Mouse (Mus musculus) kidney, postnatal 0 days (tissue): ENCODE results near the gene Dop1b. TPM values are rescaled to one million over a fixed set of nuclear protein-coding genes. Genes with fewer than 3 reads are reported as not detected.
"Not testable (repeated sequence)": the region's sequence is repeated elsewhere in the genome, so short reads cannot be mapped to it uniquely, and the experiment has no call there.

Experiments
- ATAC-seq: fragments of 200-750 bp; cut with Nextera tagmentation; replicated peaks from 2 replicates; pipeline ENCODE4 v1.8.0; 2017; ENCODE audit warnings: low read depth, moderate number of reproducible peaks, moderate TSS enrichment, moderate library complexity; ENCODE audit not compliant: low FRiP score
- DNase-seq: peaks from one replicate; pipeline ENCODE4 v3.0.0-alpha.2; 2016; ENCODE audit warnings: low spot score
- H3K27ac ChIP-seq: fragments of 300-500 bp; sonication (generic); 2 replicates; pipeline ENCODE4 v1.5.1; 2014; ENCODE audit warnings: mild to moderate bottlenecking
- H3K27me3 ChIP-seq: fragments of 300-500 bp; sonication (generic); 2 replicates; pipeline ENCODE4 v1.6.1; 2014; ENCODE audit warnings: low read length, mixed read lengths; ENCODE audit not compliant: insufficient read depth
- H3K36me3 ChIP-seq: fragments of 300-500 bp; sonication (generic); 2 replicates; pipeline ENCODE4 v1.6.1; 2014; ENCODE audit warnings: low read length, mixed read lengths; ENCODE audit not compliant: insufficient read depth
- H3K4me1 ChIP-seq: fragments of 300-500 bp; sonication (generic); replicated peaks from 2 replicates; pipeline ENCODE4 v1.6.1; 2014; ENCODE audit warnings: antibody characterized with exemption, low read length, mixed read lengths; ENCODE audit not compliant: insufficient read depth
- H3K4me2 ChIP-seq: fragments of 300-500 bp; sonication (generic); 2 replicates; pipeline ENCODE4 v1.6.1; 2014; ENCODE audit warnings: mild to moderate bottlenecking, low read length, moderate library complexity, mixed read lengths
- H3K4me3 ChIP-seq: fragments of 300-500 bp; sonication (generic); replicated peaks from 2 replicates; pipeline ENCODE4 v1.5.1; 2014; ENCODE audit warnings: low read depth, low read length
- H3K9ac ChIP-seq: fragments of 300-500 bp; sonication (generic); 2 replicates; pipeline ENCODE4 v1.6.1; 2014; ENCODE audit warnings: low read depth, low read length
- H3K9me3 ChIP-seq: fragments of 300-500 bp; sonication (generic); replicated peaks from 2 replicates; pipeline ENCODE4 v1.6.1; 2016; ENCODE audit warnings: low read length, inconsistent platforms, mixed read lengths
- CTCF ChIP-seq: IDR thresholded peaks from 2 replicates; pipeline ENCODE4 v1.5.1; 2016; ENCODE audit warnings: antibody characterized with exemption, low read depth, mild to moderate bottlenecking, moderate library complexity
- WGBS: fragments of 180-500 bp; shearing (Covaris S2); extraction: QIAGEN DNeasy Blood & Tissue Kit; methylation state at CpG from one replicate; pipeline ENCODE4 v1.1.7; 2014; 5-methylcytosine and 5-hydroxymethylcytosine counted together
- polyA plus RNA-seq: library from polyadenylated mRNA; unstranded; fragments of >200 nt; fragmentation: Nextera tagmentation; extraction: Ambion mirVana; gene quantifications from 2 replicates; pipeline ENCODE4 v1.2.1, GENCODE M21; 2015

The Dop1b gene
- polyA plus RNA-seq, 1 experiment from 2014 or later: 22.5 TPM

- Histone ChIP-seq H3K9me3 (no peaks in the 10 kb centered on the region), H3K4me3 (no peak overlapping the region), H3K27me3 (no peaks in the 10 kb centered on the region), H3K27ac (no peak overlapping the region), H3K4me2 (no peak overlapping the region), H3K9ac (no peak overlapping the region), H3K4me1 (peaks cover 3% of the 10 kb centered on the region; the same call in 1 of the 2 replicates), H3K36me3 (no peaks in the 10 kb centered on the region)
- DNase-seq: no peak
- ATAC-seq: no peak
- WGBS: 89% methylated on average over 4 of the region's 4 CpGs
- no peak for TF ChIP-seq CTCF
Observed at GRCm38 (mm10) chr16:93825463-93825862, 113.8 kb downstream of the Dop1b start.

- no peak overlapping the region for H3K9ac ChIP-seq
- ATAC-seq (no peak), DNase-seq (no peak)
- no peaks in the 10 kb centered on the region for H3K9me3 ChIP-seq
- H3K4me1 ChIP-seq: peaks cover 8% of the 10 kb centered on the region; the same call in 1 of the 2 replicates
- no peak overlapping the region for H3K4me3 ChIP-seq
- H3K4me2 ChIP-seq: no peak overlapping the region
- 75% methylated on average over 11 of the region's 11 CpGs for WGBS
- no peaks in the 10 kb centered on the region for H3K36me3 ChIP-seq
- no peak for TF ChIP-seq CTCF
- no peak overlapping the region for H3K27ac ChIP-seq
- H3K27me3 ChIP-seq: no peaks in the 10 kb centered on the region
Observed at GRCm38 (mm10) chr16:93826054-93826453, 114.3 kb downstream of the Dop1b start.

GRCm38 (mm10) chr16:93826478-93826877 is 114.8 kb downstream of the Dop1b start:
- not testable (repeated sequence) for ATAC-seq, H3K4me1 ChIP-seq, H3K4me3 ChIP-seq, H3K9me3 ChIP-seq, H3K27me3 ChIP-seq, H3K9ac ChIP-seq, H3K4me2 ChIP-seq, DNase-seq, H3K27ac ChIP-seq, H3K36me3 ChIP-seq
- 55% methylated on average over 5 of the region's 5 CpGs for WGBS

GRCm38 (mm10) chr16:93826909-93827308 is 115.2 kb downstream of the Dop1b start:
- WGBS: 84% methylated on average over 6 of the region's 6 CpGs
- H3K9ac ChIP-seq: no peak overlapping the region
- H3K27ac ChIP-seq: no peak overlapping the region
- no peaks in the 10 kb centered on the region for H3K27me3 ChIP-seq
- TF ChIP-seq CTCF: no peak
- DNase-seq: no peak
- peaks cover 8% of the 10 kb centered on the region; the same call in 1 of the 2 replicates for H3K4me1 ChIP-seq
- H3K4me2 ChIP-seq: no peak overlapping the region
- ATAC-seq: no peak
- no peaks in the 10 kb centered on the region for H3K36me3 ChIP-seq
- no peak overlapping the region for H3K4me3 ChIP-seq
- no peaks in the 10 kb centered on the region for H3K9me3 ChIP-seq

GRCm38 (mm10) chr16:93829526-93829925 is 117.8 kb downstream of the Dop1b start:
- H3K36me3 ChIP-seq: no peaks in the 10 kb centered on the region
- ATAC-seq: no peak
- TF ChIP-seq CTCF: no peak
- H3K9ac ChIP-seq: no peak overlapping the region
- peaks cover 21% of the 10 kb centered on the region for H3K4me1 ChIP-seq
- H3K4me3 ChIP-seq: no peak overlapping the region
- DNase-seq: no peak
- no peak overlapping the region for H3K4me2 ChIP-seq
- no peaks in the 10 kb centered on the region for H3K9me3 ChIP-seq
- H3K27me3 ChIP-seq: no peaks in the 10 kb centered on the region
- WGBS: 80% methylated on average over 15 of the region's 15 CpGs
- H3K27ac ChIP-seq: no peak overlapping the region

- Histone ChIP-seq H3K9ac (no peak overlapping the region), H3K4me1 (peaks cover 21% of the 10 kb centered on the region), H3K27me3 (no peaks in the 10 kb centered on the region), H3K4me2 (no peak overlapping the region), H3K36me3 (no peaks in the 10 kb centered on the region), H3K9me3 (no peaks in the 10 kb centered on the region), H3K27ac (peak overlapping the region; percentile 60), H3K4me3 (no peak overlapping the region)
- TF ChIP-seq CTCF: no peak
- ATAC-seq: no peak
- 44% methylated on average over 9 of the region's 9 CpGs for WGBS
- DNase-seq: peak; percentile 8
Observed at GRCm38 (mm10) chr16:93830071-93830470, 118.4 kb downstream of the Dop1b start.

GRCm38 (mm10) chr16:93830916-93831315 is 119.2 kb downstream of the Dop1b start:
- H3K4me2 ChIP-seq: 0 out of 2 replicates have a peak overlapping the region, but pooled peaks have one; percentile 18
- peak overlapping the region; percentile 60 for H3K27ac ChIP-seq
- peak; percentile 88 for DNase-seq

More at GRCm38 (mm10) chr16:93830916-93831315, 119.2 kb downstream of the Dop1b start:
- H3K27me3 ChIP-seq: no peaks in the 10 kb centered on the region
- no peak overlapping the region for H3K9ac ChIP-seq
- no peak for TF ChIP-seq CTCF
- ATAC-seq: no peak
- no peaks in the 10 kb centered on the region for H3K9me3 ChIP-seq
- WGBS: 9% methylated on average over 5 of the region's 5 CpGs
- no peaks in the 10 kb centered on the region for H3K36me3 ChIP-seq
- H3K4me3 ChIP-seq: no peak overlapping the region
- peaks cover 21% of the 10 kb centered on the region for H3K4me1 ChIP-seq
